Mouse (Mus musculus) retina, postnatal 7 days (tissue): ENCODE results near the gene Usb1.

ENCODE experiments used
- DNase-seq: peaks from one replicate; pipeline ENCODE4 v3.0.0-alpha.2; 2012; ENCODE audit warnings: low read depth, low spot score

Usb1 gene

DNA sequence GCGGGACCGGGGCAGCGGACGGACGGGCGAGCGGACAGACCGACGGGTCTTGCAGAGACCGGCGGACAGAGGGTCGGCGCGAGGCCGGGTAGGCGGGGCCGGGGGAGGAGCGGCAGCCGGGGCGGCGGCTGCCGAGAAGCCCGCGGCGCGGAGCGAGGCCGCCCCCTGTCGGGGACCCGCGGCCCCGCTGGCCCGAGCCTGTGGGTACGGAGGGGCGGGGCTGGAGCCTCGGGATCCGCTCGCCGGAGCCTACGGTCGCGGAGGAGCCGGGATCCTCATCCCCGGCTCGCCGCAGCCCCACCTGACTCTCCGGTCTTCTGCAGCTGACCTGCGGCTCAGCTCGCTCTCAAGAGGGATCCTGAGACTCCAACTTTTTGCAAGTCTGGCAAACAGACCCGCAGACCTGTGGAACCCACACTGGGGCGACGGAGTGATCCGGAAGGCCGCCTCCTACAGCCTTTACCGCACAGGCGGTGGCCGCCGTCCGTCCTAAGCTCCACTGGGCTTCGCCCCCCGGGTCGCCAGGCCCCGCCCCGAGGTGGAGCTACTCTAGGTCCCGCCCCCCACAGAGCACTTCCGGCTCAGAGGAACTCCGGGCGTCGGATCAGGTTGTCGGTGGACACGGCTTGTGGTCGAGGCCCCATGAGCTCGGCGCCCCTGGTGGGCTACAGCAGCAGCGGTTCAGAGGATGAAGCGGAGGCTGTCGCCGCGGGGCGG lies at the start of gene Usb1, which contains the start of gene Zfp319:
Usb1 (plus strand) TSS at position 565 of the 717 bp plus-strand sequence.
Zfp319 (minus strand) TSS at position 231 of the 717 bp plus-strand sequence.
- DNase-seq, result peak; percentile 93

DNA sequence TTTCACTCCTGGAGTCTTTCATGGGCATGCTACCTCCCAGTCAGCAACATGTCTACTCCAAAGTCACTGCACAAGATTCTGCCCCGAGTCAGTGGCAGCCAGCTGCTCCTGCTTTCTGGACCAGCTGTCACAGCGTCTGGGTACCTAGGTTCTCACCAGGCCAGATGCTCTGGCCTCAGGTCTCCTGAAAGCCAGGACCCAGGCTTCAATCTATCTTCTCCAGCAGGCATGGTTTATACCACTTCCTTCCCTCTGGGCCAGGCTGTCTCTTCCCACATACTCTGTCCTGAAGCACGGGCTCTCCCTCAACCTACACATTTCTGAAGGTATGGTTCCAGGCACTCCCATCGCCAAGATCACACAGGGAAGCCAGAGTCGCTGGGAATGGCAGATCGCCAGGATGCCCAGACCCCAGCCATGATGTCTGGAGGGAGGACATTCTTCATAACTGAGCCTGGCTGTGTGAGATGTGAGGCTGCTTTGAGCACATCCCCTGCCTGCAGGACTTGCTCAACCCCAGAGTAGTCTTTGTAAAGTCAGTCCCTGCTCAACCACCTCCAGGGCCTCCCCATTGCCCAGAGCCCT lies 42.9 kb upstream of the Usb1 start:
- DNase-seq, result no peak

DNA sequence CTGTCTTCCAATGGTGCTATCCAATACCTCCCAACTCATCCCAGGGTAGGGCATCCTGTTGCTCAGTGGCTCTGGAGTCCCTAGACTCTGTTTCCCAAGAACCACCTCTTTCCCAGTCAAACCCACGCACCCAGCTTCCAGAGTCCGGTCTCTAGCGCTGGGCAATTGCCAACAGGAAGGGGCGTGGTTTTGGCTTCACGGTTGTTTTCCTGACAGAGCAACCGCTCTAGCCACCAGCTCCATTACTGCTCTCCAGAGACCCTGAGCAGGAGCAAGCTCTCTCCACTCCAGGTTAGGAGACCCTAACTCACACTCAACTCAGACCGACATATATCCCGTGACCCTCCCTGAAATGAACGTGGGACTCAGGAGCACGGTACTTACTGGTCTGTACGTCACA lies 38.9 kb upstream of the Usb1 start:
- DNase-seq, result no peak

DNA sequence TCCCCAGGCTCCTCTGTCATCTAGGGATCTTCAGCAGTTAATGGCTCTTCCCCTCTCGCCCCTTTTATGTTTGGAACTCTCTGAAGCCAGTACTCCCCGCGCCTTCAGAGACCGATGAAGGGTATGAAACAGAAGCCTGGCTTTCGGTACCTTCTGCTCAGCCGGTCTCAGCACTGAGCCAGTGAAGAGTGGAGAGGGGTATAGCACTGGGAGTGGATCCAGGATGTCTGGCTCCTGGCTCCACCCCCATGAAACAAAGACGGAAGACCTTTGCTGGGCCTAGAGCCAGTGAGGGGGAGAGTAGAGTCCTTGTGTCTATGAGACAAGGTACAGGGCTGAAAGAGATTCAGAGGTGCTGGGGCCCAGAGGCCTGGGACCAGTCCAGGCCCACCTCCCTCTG lies 38.2 kb upstream of the Usb1 start:
- no peak for DNase-seq

DNA sequence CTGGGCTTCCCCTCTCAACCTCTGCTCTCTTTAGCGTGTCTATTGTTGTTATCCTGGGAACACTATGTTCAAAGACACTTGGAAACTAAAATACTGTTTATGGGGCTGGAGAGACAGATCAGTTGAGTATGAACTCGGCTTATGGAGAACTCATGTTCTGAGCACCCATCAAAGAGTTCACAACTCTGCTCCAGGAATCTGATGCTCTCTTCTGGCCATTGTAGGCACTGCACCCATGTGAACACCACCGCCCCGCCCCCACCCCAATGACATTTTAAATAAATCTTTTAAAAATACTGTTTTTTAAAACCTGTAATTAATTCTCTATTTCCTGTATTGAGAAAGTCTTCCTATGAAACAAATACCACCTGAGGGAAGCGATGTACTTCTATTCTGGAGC lies 29.7 kb upstream of the Usb1 start:
- no peak for DNase-seq

DNA sequence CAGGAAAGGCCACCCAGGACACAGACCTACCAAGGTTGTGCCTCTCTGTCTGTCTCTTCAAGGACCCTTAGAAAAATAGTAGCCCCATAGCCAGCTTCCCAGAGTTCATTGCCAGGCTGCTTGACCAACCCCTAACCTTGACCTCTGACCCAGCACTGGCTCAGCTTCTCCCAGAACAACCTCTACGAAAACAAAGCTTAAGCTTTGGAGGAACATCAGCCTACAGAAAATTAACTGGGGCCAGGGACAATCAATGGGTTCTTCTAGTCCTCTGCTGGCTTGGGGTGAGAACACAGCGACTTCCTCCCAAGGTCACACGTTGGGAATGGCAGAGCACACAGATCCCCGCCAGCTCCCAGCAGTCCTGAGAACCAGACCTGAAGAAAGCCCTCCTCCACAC lies 26.6 kb upstream of the Usb1 start:
- no peak for DNase-seq

DNA sequence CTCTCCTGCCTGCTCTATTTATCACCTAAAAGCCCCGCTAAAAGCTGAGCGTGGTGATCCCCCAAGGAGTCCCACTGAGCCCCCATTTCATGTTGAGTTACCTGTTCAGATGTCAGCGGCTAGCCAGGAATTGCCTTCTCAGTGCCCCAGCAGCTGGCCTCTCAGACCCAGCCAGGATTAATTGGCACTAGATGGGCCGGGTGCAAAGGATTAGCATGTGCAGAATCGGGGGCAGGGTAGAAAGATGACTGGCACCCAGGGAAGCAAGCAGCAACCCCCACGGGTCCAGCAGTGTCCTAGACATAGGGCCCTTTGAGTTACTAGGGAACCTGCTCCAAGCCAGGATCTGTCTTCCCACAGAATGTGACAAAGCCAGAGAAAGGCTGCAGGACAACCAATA lies 25.7 kb upstream of the Usb1 start, which contains the start of gene Cngb1:
Cngb1 (minus strand) TSS at position 155 of the 400 bp plus-strand sequence.
- DNase-seq, result peak; percentile 76

DNA sequence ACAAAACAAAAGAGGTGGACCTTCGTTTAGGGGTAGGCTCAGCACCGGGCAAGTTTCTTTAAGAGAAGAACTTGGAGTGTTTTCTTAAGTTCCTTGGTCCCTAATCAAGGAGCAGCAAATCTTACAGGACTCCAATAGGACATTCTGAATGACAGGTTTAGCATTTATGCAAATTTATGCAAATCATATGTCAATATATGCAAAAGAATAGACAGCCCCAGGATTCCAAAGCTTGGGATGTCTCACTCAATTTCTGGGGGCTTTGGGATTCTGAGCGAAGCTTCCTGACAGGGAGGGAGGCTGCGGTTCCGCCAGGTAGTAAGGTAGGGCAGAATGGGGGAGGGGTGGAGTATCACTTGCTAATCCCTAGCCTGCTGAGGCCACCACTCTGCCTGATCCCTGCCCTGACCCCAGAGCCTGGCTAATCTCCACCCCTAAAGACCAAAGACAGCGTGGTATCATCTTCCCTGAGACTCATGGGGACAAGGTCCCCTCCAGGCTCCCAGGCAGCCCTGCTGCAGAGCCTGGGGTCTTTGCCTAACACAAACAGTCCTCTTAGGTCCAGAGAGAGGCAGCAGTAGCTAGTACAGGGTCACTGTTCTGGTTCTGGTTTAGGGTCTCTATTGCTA lies 21.6 kb upstream of the Usb1 start, which contains the start of gene Tepp:
Tepp (plus strand) TSS at position 225 of the 629 bp plus-strand sequence.
- DNase-seq, result peak; percentile 51

DNA sequence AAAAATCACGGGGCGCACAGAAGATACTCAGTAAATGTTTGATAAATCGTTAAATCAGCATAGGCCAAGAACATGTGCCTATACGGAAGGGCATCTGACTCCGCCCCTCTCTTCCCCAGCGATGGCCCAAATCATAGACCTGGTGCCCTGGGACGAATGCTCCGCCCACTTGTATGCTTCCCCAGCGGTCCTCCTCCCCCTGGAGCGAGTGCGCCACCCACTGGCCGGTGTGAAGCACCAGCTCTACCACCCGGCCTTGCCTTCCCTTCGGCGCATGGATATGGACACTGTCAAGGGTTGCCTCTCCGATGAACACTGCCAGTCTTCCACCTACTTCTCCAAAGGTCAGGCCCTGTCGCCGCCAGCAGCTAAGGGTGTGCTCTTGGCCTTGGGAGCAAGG lies 19.2 kb upstream of the Usb1 start:
- peak; percentile 33 for DNase-seq

DNA sequence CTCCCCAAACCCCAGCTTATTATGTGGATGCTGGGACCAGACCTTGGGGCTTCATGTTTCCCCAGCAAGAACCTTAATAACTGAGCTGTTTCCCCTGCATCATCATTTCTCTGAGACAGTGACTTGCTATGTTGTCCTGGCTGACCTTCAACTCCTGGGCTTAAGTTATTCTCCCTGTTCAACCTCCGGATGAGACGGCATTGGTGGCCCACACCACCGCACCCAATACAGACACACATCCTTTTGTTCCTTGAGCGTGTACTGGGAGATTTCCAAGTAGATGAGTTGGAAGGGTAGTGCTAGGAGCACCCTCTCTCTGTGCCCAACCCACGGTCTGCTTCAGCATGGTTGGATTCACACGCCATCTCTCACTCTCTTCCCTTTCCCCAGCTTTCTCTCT lies 18.2 kb upstream of the Usb1 start:
- DNase-seq, result no peak

DNA sequence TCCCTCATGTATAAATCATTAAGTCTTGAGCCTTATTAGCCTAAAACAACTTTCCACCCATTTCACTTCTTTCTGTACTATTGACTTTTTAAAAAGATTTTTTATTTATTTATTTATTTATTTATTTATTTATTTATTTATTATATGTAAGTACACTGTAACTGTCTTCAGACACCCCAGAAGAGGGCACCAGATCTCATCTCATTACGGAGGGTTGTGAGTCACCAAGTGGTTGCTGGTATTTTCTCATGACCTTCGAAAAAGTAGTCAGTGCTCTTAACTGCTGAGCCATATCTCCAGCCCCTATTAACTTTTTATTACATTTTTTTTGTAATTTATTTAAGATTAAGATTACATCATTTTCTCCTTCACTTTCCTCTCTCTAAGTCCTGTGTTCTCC lies 17.4 kb upstream of the Usb1 start:
- no peak for DNase-seq

DNA sequence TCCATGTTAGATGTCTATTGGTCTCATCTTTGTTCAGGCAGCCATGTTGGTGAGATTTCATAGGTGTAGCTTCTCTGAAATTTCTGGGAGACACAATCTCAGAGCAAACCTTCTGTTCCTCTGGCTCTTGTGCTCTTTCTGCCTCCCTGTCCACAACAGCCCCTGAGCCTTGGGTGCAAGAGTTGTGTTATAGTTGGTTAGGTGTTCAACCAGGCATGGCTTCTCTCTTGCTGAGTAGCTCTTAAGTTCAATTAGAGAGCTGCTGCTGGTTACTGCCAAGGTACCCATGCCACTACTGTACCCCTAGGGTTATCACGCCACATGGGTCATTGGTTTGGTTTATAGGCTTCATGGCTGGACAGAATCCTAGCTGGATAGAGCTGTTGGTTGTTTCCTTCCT lies 16.7 kb upstream of the Usb1 start:
- DNase-seq, result no peak

DNA sequence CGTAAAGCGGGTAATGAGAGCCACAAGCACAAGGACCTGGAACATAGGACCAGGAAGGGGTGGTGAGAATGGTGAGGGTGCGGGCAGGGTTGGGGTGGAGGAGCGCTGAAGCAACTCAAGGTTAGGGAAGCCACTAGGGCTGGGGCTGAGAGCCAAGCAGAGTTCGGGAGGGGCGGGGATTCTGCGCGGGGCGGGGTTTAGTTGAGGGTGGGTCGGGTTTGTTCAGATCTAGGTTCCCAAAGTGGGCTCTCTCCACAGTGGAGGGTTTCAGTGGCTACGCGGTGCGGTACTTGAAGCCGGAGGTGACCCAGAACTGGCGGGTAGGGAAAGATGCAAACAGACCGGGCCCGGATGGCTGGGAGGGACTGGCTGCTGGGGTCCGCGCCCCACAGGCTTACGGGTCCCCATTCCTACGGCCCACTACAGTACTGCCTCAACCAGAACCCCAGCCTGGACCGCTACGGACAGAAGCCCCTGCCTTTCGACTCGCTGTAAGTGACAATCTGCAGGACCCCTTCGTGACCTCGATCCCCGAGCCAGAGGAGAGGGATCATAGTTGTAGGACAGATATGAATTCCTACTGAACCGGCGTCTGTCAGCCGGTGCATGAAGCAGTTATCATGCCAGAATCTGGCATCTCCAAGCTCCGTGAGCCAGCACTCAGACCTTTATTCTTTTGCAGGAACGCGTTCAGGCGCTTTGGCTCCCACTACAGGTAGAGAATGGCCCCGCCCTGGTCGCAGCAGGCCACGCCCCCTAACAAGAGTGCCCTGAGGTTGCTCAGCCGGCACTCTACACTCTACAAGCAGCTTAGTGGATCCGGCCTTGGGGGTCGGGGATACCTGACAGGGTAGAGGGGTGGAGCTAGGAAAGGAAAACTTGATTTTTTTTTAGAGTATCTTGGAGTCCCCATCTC lies 11.6 kb upstream of the Usb1 start:
- peak; percentile 58 for DNase-seq

DNA sequence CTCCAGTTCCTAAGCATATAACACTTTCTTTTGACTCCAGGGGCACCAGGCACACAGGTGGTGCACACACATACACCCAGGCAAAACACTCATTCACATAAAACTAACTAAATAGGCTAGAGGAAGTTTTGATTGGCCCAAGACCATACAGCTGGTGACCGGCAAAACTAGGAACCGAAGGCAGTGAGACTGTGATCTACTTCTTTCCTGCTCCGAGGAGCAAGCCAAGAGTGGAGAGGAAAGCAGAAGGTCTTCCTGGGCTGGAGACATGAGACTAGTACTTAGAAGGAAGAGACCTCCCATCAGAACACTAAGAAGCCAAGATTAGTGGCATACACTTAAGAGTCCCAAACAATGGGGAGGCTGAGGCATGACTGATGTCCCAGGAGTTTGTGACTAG lies 8.9 kb upstream of the Usb1 start:
- DNase-seq, result no peak

DNA sequence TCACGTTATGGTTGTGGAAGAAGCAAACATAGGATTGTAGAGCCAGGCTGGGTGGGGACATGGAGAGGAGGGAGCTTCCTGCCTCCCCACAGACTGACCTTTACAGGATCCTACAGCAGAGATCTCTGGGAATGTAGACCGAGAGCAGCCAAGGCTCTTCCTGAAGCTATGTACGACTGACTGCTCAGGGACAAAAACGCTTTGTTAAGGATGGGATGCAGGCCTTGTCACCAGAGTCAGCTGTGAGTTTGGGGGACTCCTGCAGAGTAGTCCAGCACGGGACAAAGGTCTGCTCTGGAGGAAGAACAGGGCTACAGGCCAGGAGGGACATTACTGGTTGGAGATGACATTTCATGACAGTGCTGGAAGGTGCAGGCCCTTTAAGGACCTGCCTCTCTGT lies 7.4 kb upstream of the Usb1 start:
- DNase-seq, result no peak

DNA sequence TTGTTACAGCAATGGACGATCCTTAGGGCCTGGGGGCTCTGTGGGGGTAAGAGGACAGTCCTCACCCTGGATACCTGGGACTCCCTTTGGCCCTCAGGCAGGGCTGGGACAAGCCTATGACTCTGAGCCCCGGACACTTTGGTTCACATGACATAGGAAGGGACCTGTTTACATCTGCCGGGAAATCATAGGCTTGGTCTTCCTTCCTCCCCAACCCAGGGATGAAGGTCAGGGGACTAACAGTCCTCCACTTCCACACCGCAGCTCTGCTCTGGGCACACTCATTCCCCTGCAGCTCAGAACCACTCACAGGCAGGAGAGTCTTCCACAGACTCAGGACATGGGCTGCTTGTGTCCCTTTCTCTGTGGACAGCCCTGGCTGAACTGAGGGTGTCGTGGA lies 5.3 kb upstream of the Usb1 start:
- DNase-seq, result no peak

DNA sequence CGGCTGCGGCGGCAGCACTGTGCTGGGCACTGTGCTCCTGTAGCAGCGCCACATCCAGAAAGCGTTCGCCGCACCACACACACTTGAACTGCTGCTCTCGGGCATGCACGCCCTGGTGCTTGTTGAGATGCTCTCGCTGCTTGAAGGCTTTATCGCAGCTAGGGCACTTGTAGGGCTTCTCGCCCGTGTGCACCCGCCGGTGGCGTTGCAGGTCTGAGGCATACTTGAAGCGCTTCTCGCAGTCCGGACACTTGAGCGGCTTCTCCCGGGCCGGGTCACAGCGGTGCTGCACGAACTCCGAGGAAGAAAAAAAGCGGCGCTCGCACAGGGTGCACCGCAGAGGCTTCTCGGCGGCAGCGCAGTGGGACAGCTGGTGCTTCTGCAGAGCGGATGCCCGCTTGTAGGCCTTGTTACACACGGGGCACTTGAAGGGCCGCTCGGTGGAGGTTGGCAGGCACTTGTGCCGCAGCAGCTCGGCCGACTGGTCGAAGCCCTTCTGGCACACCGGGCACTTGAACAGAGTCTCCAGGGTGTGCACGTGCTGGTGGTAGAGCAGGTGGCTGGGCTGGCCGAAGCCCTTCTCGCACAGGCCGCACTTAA lies 4.1 kb upstream of the Usb1 start:
- DNase-seq, result no peak

DNA sequence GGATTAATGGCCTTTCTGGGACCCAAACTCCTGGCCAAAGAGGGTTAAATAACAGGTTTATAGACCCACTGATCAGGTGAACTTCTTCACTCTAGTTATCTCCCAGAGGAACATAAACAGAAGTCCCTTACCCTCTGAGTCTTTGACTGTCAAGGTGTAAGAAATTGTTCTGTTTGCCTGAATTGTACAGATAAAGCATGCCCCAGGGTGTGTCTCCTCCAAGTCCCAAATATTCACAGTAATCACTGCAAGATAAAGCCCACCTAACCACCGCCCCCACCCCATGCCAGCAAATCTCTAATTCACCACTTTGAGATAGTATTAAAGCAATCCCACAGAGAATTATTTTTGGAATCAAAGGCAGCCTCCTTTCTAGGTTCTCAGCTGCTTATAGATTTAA lies 1.7 kb upstream of the Usb1 start:
- DNase-seq, result no peak

DNA sequence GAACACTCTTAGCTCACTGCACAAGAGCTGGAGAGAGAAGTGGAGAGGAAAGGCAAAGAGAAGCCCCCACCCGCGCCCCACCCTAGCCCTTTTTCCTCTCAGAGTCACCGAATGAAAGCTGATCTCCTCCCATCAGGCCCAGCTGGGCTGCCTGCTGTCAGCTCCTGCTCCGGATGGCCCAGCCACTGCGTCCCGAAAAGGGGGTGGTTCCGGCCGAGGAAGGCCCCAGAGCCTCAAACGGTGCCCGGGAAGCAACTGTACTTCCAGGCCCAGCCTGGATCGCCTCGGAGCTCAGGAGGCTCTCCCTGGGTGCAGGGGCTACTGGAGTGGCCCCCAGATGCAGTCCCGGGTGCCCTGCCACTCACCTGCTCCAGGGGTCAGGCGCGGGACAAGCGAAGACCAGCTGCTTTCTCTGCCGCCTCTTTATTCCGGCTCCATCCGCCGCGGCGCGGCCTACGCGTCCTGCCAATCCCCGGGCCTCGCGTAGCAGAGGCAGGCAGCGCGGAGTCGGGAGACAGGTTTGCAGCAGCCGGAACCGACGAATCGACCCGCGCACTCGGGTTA lies 846 bp upstream of the Usb1 start:
- no peak for DNase-seq

DNA sequence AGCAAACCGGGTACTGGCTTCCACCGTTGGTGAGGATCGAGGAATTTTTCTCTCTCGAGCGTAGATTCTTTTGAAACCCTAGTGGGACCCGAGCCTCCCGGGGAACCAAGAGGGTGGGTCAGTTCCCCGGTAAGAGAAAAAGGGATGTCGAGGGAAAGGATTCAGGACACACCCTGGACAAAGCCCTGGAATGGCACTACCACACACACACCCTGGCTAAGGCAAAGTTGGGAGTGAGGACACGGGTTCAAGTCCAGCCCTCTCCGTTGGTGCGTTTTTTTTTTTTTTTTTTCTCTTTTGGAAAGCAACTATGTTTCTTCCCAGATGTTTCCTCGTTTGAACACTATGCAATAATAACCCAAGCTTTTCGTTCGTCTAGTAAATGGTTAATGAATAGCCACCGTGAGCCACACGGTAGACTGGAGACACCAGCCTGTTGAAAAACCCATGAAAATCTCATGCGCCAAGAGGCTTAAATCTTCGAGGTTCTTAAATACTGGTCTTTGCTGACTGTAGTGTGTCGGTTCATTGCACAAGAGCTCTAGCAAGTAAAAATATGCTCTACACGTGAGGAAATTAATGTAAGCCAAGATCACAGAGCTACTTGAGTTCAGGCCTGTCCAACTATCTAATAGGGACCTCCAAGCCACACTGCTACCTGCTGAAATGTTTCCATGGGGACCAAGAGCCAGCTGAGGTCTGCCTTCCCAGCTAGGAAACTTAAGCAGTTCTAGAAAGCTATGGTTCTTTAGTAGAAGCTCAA lies 534 bp downstream of the Usb1 start:
- DNase-seq, result no peak
